Mouse (Mus musculus): ENCODE results near the gene Atp8a1. TPM values are rescaled to one million over a fixed set of nuclear protein-coding genes. Genes with fewer than 3 reads are reported as not detected.

The Atp8a1 gene
- polyA plus RNA-seq, 2 experiments: 6.9 to 7.1 TPM

DNA sequence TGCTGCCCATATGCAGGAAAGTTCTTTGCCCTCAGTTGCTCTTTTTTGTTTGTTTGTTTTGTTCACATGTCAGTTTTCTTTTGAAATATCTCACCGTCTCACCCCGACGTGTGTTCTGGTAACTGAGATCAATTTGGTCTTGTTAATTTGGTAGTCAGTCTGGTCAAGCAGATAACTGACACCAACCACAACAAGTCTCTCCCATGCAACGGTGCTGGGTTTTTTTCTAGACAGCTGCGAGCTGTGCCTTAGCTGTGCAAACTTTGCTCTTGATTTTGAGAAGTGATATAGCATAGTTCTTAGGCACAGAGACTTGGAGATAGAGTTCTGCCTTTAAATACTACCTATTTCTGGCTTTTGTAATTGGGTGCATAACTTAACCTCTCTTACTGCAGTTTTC is 18.4 kb upstream of the Atp8a1 start:
- no peak for ATAC-seq (ENCODE audit: low FRiP score, low read depth)
- Histone ChIP-seq H3K27me3 (ENCODE audit: control insufficient read depth, insufficient read depth, low read length) (no peaks in the 10 kb centered on the region), H3K4me3 (replicated peaks; ENCODE audit: low read length) (no peak overlapping the region), H3K27ac (replicated peaks; ENCODE audit: low read depth, low read length) (no peak overlapping the region), H3K4me1 (ENCODE audit: control insufficient read depth, insufficient read depth, low read length) (no peaks in the 10 kb centered on the region), H3K9me3 (ENCODE audit: control insufficient read depth, low read length) (no peaks in the 10 kb centered on the region), H3K4me2 (replicated peaks; ENCODE audit: low read depth, low read length, severe bottlenecking) (no peak overlapping the region), H3K36me3 (ENCODE audit: control insufficient read depth, insufficient read depth, low read length) (no peaks in the 10 kb centered on the region), H3K9ac (ENCODE audit: low read depth, low read length, severe bottlenecking) (no peak overlapping the region)
- TF ChIP-seq POLR2A (IDR thresholded peaks at IDR 0.05; ENCODE audit: borderline replicate concordance, extremely low read depth, insufficient read depth, insufficient read length): no peak
- 75% methylated on average over 5 of the region's 5 CpGs for WGBS
- DNase-seq (ENCODE audit: low spot score): no peak

DNA sequence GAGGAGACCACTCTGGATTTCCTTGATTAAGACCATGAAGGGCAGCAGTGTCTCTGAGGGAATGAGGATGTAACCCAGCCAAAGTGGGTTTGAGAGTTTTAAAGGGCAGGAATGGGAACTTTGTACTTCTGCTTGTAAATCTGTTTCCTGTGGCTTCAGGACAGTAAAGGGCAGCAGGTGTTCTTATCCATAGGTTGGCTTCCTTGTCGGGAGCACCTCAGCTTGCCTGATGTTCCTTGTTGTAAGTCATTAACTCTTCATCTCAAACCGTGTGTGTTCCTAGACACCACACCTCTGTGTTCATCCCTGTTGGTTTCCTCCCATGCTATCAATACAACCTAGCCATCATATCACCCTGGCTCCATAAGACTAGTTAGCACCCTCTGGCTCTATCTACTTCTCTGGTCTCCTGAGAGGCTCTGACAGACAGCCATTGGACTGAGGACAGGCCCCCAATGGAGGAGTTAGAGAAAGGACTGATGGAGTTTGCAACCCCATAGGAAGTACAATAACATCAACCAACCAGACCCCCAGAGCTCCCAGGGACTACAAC is 17.4 kb upstream of the Atp8a1 start:
- Histone ChIP-seq H3K36me3 (ENCODE audit: control insufficient read depth, insufficient read depth, low read length) (no peaks in the 10 kb centered on the region), H3K27me3 (ENCODE audit: control insufficient read depth, insufficient read depth, low read length) (no peaks in the 10 kb centered on the region), H3K4me3 (replicated peaks; ENCODE audit: low read length) (no peak overlapping the region), H3K27ac (replicated peaks; ENCODE audit: low read depth, low read length) (no peak overlapping the region), H3K4me2 (replicated peaks; ENCODE audit: low read depth, low read length, severe bottlenecking) (no peak overlapping the region), H3K4me1 (ENCODE audit: control insufficient read depth, insufficient read depth, low read length) (no peaks in the 10 kb centered on the region), H3K9ac (ENCODE audit: low read depth, low read length, severe bottlenecking) (no peak overlapping the region), H3K9me3 (ENCODE audit: control insufficient read depth, low read length) (no peaks in the 10 kb centered on the region)
- 57% methylated on average over 2 of the region's 2 CpGs for WGBS
- DNase-seq (ENCODE audit: low spot score) (no peak), ATAC-seq (ENCODE audit: low FRiP score, low read depth) (no peak)
- TF ChIP-seq POLR2A (IDR thresholded peaks at IDR 0.05; ENCODE audit: borderline replicate concordance, extremely low read depth, insufficient read depth, insufficient read length): no peak

DNA sequence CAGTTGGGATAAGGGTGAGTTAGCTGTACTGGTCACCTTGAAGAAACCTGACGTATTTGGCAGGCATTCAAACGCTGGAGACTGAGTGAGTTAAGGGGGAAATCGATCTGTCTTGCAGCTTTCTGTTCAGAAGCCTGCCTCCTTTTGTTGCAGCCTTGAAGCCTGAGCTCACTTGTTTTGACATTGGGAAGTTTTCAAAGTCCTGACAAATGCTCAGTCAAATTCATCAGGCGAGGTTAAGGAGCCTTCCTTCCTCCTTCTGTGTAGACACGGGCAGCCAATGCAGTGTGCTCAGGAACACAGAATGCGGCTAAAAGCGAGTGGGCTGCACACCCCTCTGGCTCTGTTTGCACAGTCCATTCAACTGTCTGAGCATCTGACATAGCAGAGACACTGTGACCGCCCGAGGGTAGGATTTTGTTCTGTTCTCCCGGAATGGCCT is 16.7 kb upstream of the Atp8a1 start:
- WGBS: 56% methylated on average over 10 of the region's 10 CpGs
- no peak for DNase-seq (ENCODE audit: low spot score)
- Histone ChIP-seq H3K9me3 (ENCODE audit: control insufficient read depth, low read length) (no peaks in the 10 kb centered on the region), H3K27ac (replicated peaks; ENCODE audit: low read depth, low read length) (no peak overlapping the region), H3K4me2 (replicated peaks; ENCODE audit: low read depth, low read length, severe bottlenecking) (no peak overlapping the region), H3K36me3 (ENCODE audit: control insufficient read depth, insufficient read depth, low read length) (no peaks in the 10 kb centered on the region), H3K4me3 (replicated peaks; ENCODE audit: low read length) (no peak overlapping the region), H3K9ac (ENCODE audit: low read depth, low read length, severe bottlenecking) (no peak overlapping the region), H3K27me3 (ENCODE audit: control insufficient read depth, insufficient read depth, low read length) (no peaks in the 10 kb centered on the region), H3K4me1 (ENCODE audit: control insufficient read depth, insufficient read depth, low read length) (no peaks in the 10 kb centered on the region)
- no peak for TF ChIP-seq POLR2A (IDR thresholded peaks at IDR 0.05; ENCODE audit: borderline replicate concordance, extremely low read depth, insufficient read depth, insufficient read length)
- ATAC-seq (ENCODE audit: low FRiP score, low read depth): no peak

DNA sequence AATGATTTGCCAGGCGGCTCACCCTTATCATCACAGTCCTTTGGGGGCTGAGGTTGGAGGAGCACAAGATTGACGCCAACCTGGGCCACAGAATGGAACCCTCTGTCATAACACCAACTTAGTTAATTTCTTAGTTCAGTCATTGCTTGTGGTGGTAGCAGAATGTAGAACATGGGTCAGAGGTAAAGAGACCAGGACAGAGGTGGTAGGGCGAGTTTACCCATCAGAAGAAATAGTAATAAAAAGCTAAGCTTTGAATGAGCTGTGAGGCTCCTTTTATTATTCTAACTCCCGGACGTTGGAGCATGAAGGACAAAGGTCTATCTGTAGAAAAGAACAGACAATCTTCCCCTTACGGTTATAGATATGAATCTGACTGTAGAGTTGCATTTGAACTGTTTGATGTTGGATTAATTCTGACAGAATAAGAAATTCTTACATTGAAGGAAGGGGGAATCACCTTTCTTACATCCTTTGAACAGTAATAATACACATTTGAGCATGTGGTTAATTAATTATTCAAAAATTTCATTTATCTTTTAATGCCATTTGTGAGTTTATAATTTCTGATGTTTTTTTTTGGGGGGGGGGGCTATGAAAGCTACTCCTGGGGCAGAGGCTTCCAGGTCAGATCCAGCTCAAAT is 7.9 kb upstream of the Atp8a1 start:
- WGBS: 82% methylated on average over 6 of the region's 6 CpGs
- Histone ChIP-seq H3K4me3 (replicated peaks; ENCODE audit: low read length) (no peak overlapping the region), H3K4me2 (replicated peaks; ENCODE audit: low read depth, low read length, severe bottlenecking) (no peak overlapping the region), H3K9me3 (ENCODE audit: control insufficient read depth, low read length) (no peaks in the 10 kb centered on the region), H3K27me3 (ENCODE audit: control insufficient read depth, insufficient read depth, low read length) (no peaks in the 10 kb centered on the region), H3K36me3 (ENCODE audit: control insufficient read depth, insufficient read depth, low read length) (no peaks in the 10 kb centered on the region), H3K9ac (ENCODE audit: low read depth, low read length, severe bottlenecking) (no peak overlapping the region), H3K4me1 (ENCODE audit: control insufficient read depth, insufficient read depth, low read length) (no peaks in the 10 kb centered on the region), H3K27ac (replicated peaks; ENCODE audit: low read depth, low read length) (no peak overlapping the region)
- DNase-seq (ENCODE audit: low spot score): no peak
- TF ChIP-seq POLR2A (IDR thresholded peaks at IDR 0.05; ENCODE audit: borderline replicate concordance, extremely low read depth, insufficient read depth, insufficient read length): no peak
- ATAC-seq (ENCODE audit: low FRiP score, low read depth): no peak

DNA sequence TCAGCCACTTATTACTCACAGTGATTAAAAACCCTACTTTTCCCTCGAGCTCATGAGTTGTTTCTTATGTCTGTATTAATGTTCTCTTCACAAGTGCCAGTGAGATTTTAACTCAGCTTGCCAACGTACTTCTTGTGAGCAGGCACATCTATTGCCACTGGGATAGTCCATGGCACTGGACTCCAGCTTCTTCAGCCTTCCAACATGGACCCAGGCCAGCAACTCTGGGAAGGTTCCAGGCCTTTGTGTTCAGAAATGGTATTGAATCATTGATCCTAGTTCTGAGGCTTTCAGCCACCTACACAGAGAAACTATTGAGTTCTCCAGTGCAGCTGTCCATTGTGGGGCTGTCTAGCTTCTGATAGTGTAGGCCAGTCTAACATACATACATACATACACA is 5.6 kb upstream of the Atp8a1 start:
- no peak overlapping the region for H3K9ac ChIP-seq (ENCODE audit: low read depth, low read length, severe bottlenecking)
- no peak for ATAC-seq (ENCODE audit: low FRiP score, low read depth)
- no peak overlapping the region for H3K4me2 ChIP-seq (replicated peaks; ENCODE audit: low read depth, low read length, severe bottlenecking)
- H3K36me3 ChIP-seq (ENCODE audit: control insufficient read depth, insufficient read depth, low read length): no peaks in the 10 kb centered on the region
- H3K27me3 ChIP-seq (ENCODE audit: control insufficient read depth, insufficient read depth, low read length): no peaks in the 10 kb centered on the region
- DNase-seq (ENCODE audit: low spot score): no peak
- no peaks in the 10 kb centered on the region for H3K4me1 ChIP-seq (ENCODE audit: control insufficient read depth, insufficient read depth, low read length)
- H3K9me3 ChIP-seq (ENCODE audit: control insufficient read depth, low read length): no peaks in the 10 kb centered on the region
- no peak overlapping the region for H3K4me3 ChIP-seq (replicated peaks; ENCODE audit: low read length)
- no peak for TF ChIP-seq POLR2A (IDR thresholded peaks at IDR 0.05; ENCODE audit: borderline replicate concordance, extremely low read depth, insufficient read depth, insufficient read length)
- H3K27ac ChIP-seq (replicated peaks; ENCODE audit: low read depth, low read length): no peak overlapping the region
- WGBS: 88% methylated on average over 2 of the region's 2 CpGs

Measured in limb, embryonic 14.5 days (tissue).